Mouse (Mus musculus): Measurements from ENCODE around the gene Vamp3. TPM values are rescaled to one million over a fixed set of nuclear protein-coding genes. Genes with fewer than 3 reads are reported as not detected.
"Not testable (repeated sequence)": the region's sequence is repeated elsewhere in the genome, so short reads cannot be mapped to it uniquely, and the experiment has no call there.

The Vamp3 gene
- polyA plus RNA-seq, 1 experiment from 2014 or later, result 131 TPM

- Histone ChIP-seq H3K4me2 (ENCODE audit: low read depth, low read length) (no peak overlapping the region), H3K9ac (ENCODE audit: low read length) (no peak overlapping the region), H3K27me3 (ENCODE audit: control insufficient read depth, insufficient read depth, low read depth, low read length) (no peaks in the 10 kb centered on the region), H3K4me3 (ENCODE audit: low read length) (no peak overlapping the region), H3K4me1 (replicated peaks; ENCODE audit: control insufficient read depth, insufficient read depth, low read length) (no peaks in the 10 kb centered on the region), H3K27ac (ENCODE audit: low read length) (no peak overlapping the region), H3K36me3 (ENCODE audit: control insufficient read depth, insufficient read depth, low read length) (no peaks in the 10 kb centered on the region; the same call in 1 of the 2 replicates), H3K9me3 (ENCODE audit: control insufficient read depth, low read length) (no peaks in the 10 kb centered on the region)
- ATAC-seq (ENCODE audit: low read depth), result no peak; the same call in 1 of the 2 replicates
- 51% methylated on average over 6 of the region's 6 CpGs for WGBS
Measured at GRCm38 (mm10) chr4:151027001-151027400, 30.8 kb downstream of the Vamp3 start.

- Histone ChIP-seq H3K4me2 (ENCODE audit: low read depth, low read length) (no peak overlapping the region), H3K4me3 (ENCODE audit: low read length) (no peak overlapping the region), H3K27me3 (ENCODE audit: control insufficient read depth, insufficient read depth, low read depth, low read length) (no peaks in the 10 kb centered on the region), H3K36me3 (ENCODE audit: control insufficient read depth, insufficient read depth, low read length) (no peaks in the 10 kb centered on the region; the same call in 1 of the 2 replicates), H3K4me1 (replicated peaks; ENCODE audit: control insufficient read depth, insufficient read depth, low read length) (no peaks in the 10 kb centered on the region), H3K9ac (ENCODE audit: low read length) (no peak overlapping the region), H3K9me3 (ENCODE audit: control insufficient read depth, low read length) (no peaks in the 10 kb centered on the region), H3K27ac (ENCODE audit: low read length) (no peak overlapping the region)
- ATAC-seq (ENCODE audit: low read depth), result no peak
- 69% methylated on average over 9 of the region's 9 CpGs for WGBS
Measured at GRCm38 (mm10) chr4:151024152-151024551, 33.6 kb downstream of the Vamp3 start.

GRCm38 (mm10) chr4:151017356-151017755 lies 40.4 kb downstream of the Vamp3 start:
- H3K9ac ChIP-seq (ENCODE audit: low read length); ATAC-seq (ENCODE audit: low read depth); H3K4me3 ChIP-seq (ENCODE audit: low read length); H3K27ac ChIP-seq (ENCODE audit: low read length); H3K4me1 ChIP-seq (replicated peaks; ENCODE audit: control insufficient read depth, insufficient read depth, low read length); H3K9me3 ChIP-seq (ENCODE audit: control insufficient read depth, low read length); H3K4me2 ChIP-seq (ENCODE audit: low read depth, low read length); H3K36me3 ChIP-seq (ENCODE audit: control insufficient read depth, insufficient read depth, low read length); H3K27me3 ChIP-seq (ENCODE audit: control insufficient read depth, insufficient read depth, low read depth, low read length): not testable (repeated sequence)
- 96% methylated on average over 1 of the region's 1 CpGs for WGBS

GRCm38 (mm10) chr4:151015946-151016345 lies 41.8 kb downstream of the Vamp3 start:
- Histone ChIP-seq H3K36me3 (ENCODE audit: control insufficient read depth, insufficient read depth, low read length) (0 out of 2 replicates have a peak, but pooled peaks cover 2% of the 10 kb centered on the region), H3K9ac (ENCODE audit: low read length) (no peak overlapping the region), H3K9me3 (ENCODE audit: control insufficient read depth, low read length) (no peaks in the 10 kb centered on the region), H3K27ac (ENCODE audit: low read length) (no peak overlapping the region), H3K4me3 (ENCODE audit: low read length) (no peak overlapping the region), H3K27me3 (ENCODE audit: control insufficient read depth, insufficient read depth, low read depth, low read length) (no peaks in the 10 kb centered on the region), H3K4me1 (replicated peaks; ENCODE audit: control insufficient read depth, insufficient read depth, low read length) (no peaks in the 10 kb centered on the region), H3K4me2 (ENCODE audit: low read depth, low read length) (no peak overlapping the region)
- 78% methylated on average over 10 of the region's 10 CpGs for WGBS
- no peak for ATAC-seq (ENCODE audit: low read depth)

GRCm38 (mm10) chr4:151010316-151010715 lies 47.4 kb downstream of the Vamp3 start:
- H3K27ac ChIP-seq (ENCODE audit: low read length), result no peak overlapping the region
- no peaks in the 10 kb centered on the region for H3K9me3 ChIP-seq (ENCODE audit: control insufficient read depth, low read length)
- no peak overlapping the region for H3K4me2 ChIP-seq (ENCODE audit: low read depth, low read length)
- no peak overlapping the region for H3K4me3 ChIP-seq (ENCODE audit: low read length)
- H3K27me3 ChIP-seq (ENCODE audit: control insufficient read depth, insufficient read depth, low read depth, low read length), result no peaks in the 10 kb centered on the region
- H3K4me1 ChIP-seq (replicated peaks; ENCODE audit: control insufficient read depth, insufficient read depth, low read length), result no peaks in the 10 kb centered on the region
- peaks cover 4% of the 10 kb centered on the region; the same call in 1 of the 2 replicates for H3K36me3 ChIP-seq (ENCODE audit: control insufficient read depth, insufficient read depth, low read length)
- ATAC-seq (ENCODE audit: low read depth), result 0 out of 2 replicates have a peak, but pooled peaks have one; percentile 31
- H3K9ac ChIP-seq (ENCODE audit: low read length), result no peak overlapping the region
- WGBS, result 81% methylated on average over 7 of the region's 7 CpGs

GRCm38 (mm10) chr4:151006945-151007344 lies 50.8 kb downstream of the Vamp3 start:
- Histone ChIP-seq H3K4me1 (replicated peaks; ENCODE audit: control insufficient read depth, insufficient read depth, low read length) (no peaks in the 10 kb centered on the region), H3K36me3 (ENCODE audit: control insufficient read depth, insufficient read depth, low read length) (peaks cover 2% of the 10 kb centered on the region; the same call in 1 of the 2 replicates), H3K4me3 (ENCODE audit: low read length) (no peak overlapping the region), H3K27ac (ENCODE audit: low read length) (no peak overlapping the region), H3K4me2 (ENCODE audit: low read depth, low read length) (no peak overlapping the region), H3K9me3 (ENCODE audit: control insufficient read depth, low read length) (no peaks in the 10 kb centered on the region), H3K27me3 (ENCODE audit: control insufficient read depth, insufficient read depth, low read depth, low read length) (no peaks in the 10 kb centered on the region), H3K9ac (ENCODE audit: low read length) (no peak overlapping the region)
- 54% methylated on average over 6 of the region's 6 CpGs for WGBS
- no peak for ATAC-seq (ENCODE audit: low read depth)

GRCm38 (mm10) chr4:151005656-151006318 lies 52.0 kb downstream of the Vamp3 start:
- no peak overlapping the region for H3K4me2 ChIP-seq (ENCODE audit: low read depth, low read length)
- H3K4me1 ChIP-seq (replicated peaks; ENCODE audit: control insufficient read depth, insufficient read depth, low read length), result no peaks in the 10 kb centered on the region
- no peak overlapping the region for H3K27ac ChIP-seq (ENCODE audit: low read length)
- ATAC-seq (ENCODE audit: low read depth), result no peak
- 91% methylated on average over 13 of the region's 13 CpGs for whole genome bisulfite sequencing
- H3K4me3 ChIP-seq (ENCODE audit: low read length), result no peak overlapping the region
- H3K36me3 ChIP-seq (ENCODE audit: control insufficient read depth, insufficient read depth, low read length), result peaks cover 2% of the 10 kb centered on the region; the same call in 1 of the 2 replicates
- no peak overlapping the region for H3K9ac ChIP-seq (ENCODE audit: low read length)
- no peaks in the 10 kb centered on the region for H3K27me3 ChIP-seq (ENCODE audit: control insufficient read depth, insufficient read depth, low read depth, low read length)
- no peaks in the 10 kb centered on the region for H3K9me3 ChIP-seq (ENCODE audit: control insufficient read depth, low read length)

- H3K27me3 ChIP-seq (ENCODE audit: control insufficient read depth, insufficient read depth, low read depth, low read length), result no peaks in the 10 kb centered on the region
- H3K9ac ChIP-seq (ENCODE audit: low read length), result no peak overlapping the region
- WGBS, result 50% methylated on average over 13 of the region's 13 CpGs
- ATAC-seq (ENCODE audit: low read depth), result no peak
- H3K4me1 ChIP-seq (replicated peaks; ENCODE audit: control insufficient read depth, insufficient read depth, low read length), result no peaks in the 10 kb centered on the region
- H3K4me2 ChIP-seq (ENCODE audit: low read depth, low read length), result no peak overlapping the region
- no peaks in the 10 kb centered on the region for H3K9me3 ChIP-seq (ENCODE audit: control insufficient read depth, low read length)
- H3K36me3 ChIP-seq (ENCODE audit: control insufficient read depth, insufficient read depth, low read length), result peaks cover 2% of the 10 kb centered on the region; the same call in 1 of the 2 replicates
- H3K27ac ChIP-seq (ENCODE audit: low read length), result no peak overlapping the region
- H3K4me3 ChIP-seq (ENCODE audit: low read length), result no peak overlapping the region
Measured at GRCm38 (mm10) chr4:151001397-151001796, 56.4 kb downstream of the Vamp3 start.

- H3K4me2 ChIP-seq (ENCODE audit: low read depth, low read length), result no peak overlapping the region
- H3K36me3 ChIP-seq (ENCODE audit: control insufficient read depth, insufficient read depth, low read length), result no peaks in the 10 kb centered on the region
- no peak overlapping the region for H3K9ac ChIP-seq (ENCODE audit: low read length)
- H3K4me1 ChIP-seq (replicated peaks; ENCODE audit: control insufficient read depth, insufficient read depth, low read length), result no peaks in the 10 kb centered on the region
- no peaks in the 10 kb centered on the region for H3K9me3 ChIP-seq (ENCODE audit: control insufficient read depth, low read length)
- H3K27ac ChIP-seq (ENCODE audit: low read length), result no peak overlapping the region
- H3K27me3 ChIP-seq (ENCODE audit: control insufficient read depth, insufficient read depth, low read depth, low read length), result no peaks in the 10 kb centered on the region
- no peak for ATAC-seq (ENCODE audit: low read depth)
- H3K4me3 ChIP-seq (ENCODE audit: low read length), result no peak overlapping the region
- WGBS, result 87% methylated on average over 9 of the region's 9 CpGs
Measured at GRCm38 (mm10) chr4:150998626-150999025, 59.1 kb downstream of the Vamp3 start.
